Mouse (Mus musculus): ENCODE results near the gene Eef1akmt4.

GRCm38 (mm10) chr16:20589366-20589938, 21.9 kb upstream of the Eef1akmt4 start, which contains the start of gene Vwa5b2:
- no peak for TF ChIP-seq POLR2A (IDR thresholded peaks at IDR 0.05; ENCODE audit: low read depth, low read length)
- TF ChIP-seq CTCF (conservative IDR thresholded peaks at IDR 0.05; ENCODE audit: insufficient read depth, insufficient read length, low read depth, low read length): no peak

All from kidney, adult 2 months (tissue).